Mouse (Mus musculus) G1E (cell line): ENCODE results near the gene Arf3. TPM values are rescaled to one million over a fixed set of nuclear protein-coding genes. Genes with fewer than 3 reads are reported as not detected.

ENCODE experiments used
- ATAC-seq: 2 replicates; pipeline ENCODE4 v1.8.0; 2016; ENCODE audit warnings: mild to moderate bottlenecking; ENCODE audit not compliant: insufficient number of reproducible peaks, poor library complexity, low FRiP score, severe bottlenecking; ENCODE audit errors: extremely low read depth
- DNase-seq: peaks from one replicate; pipeline ENCODE4 v3.0.0; 2012; ENCODE audit warnings: low spot score
- H3K27me3 ChIP-seq: 2 replicates; pipeline ENCODE4 v1.6.1; 2012; ENCODE audit warnings: mild to moderate bottlenecking, low read length, inconsistent platforms; ENCODE audit not compliant: insufficient read depth
- H3K36me3 ChIP-seq: replicated peaks from 2 replicates; pipeline ENCODE3; 2012; ENCODE audit warnings: mild to moderate bottlenecking, inconsistent platforms
- H3K4me1 ChIP-seq: 2 replicates; pipeline ENCODE4 v1.6.1; 2012; ENCODE audit warnings: low read depth, low read length, inconsistent platforms, mixed read lengths; ENCODE audit not compliant: insufficient read depth
- H3K4me3 ChIP-seq: 2 replicates; pipeline ENCODE4 v1.5.1; 2012; ENCODE audit warnings: low read depth, mild to moderate bottlenecking, inconsistent platforms, low read length, moderate library complexity, mixed read lengths
- H3K9me3 ChIP-seq: replicated peaks from 2 replicates; pipeline ENCODE4 v1.6.1; 2012; ENCODE audit warnings: inconsistent platforms
- CTCF ChIP-seq: IDR thresholded peaks from 2 replicates; pipeline ENCODE4 v1.5.1; 2012; ENCODE audit warnings: low read depth, low read length, inconsistent platforms, mixed read lengths
- GATA1 ChIP-seq: IDR thresholded peaks from 2 replicates; pipeline ENCODE4 v1.6.1; 2012; ENCODE audit warnings: borderline replicate concordance, low read length, inconsistent platforms, mixed read lengths
- GATA2 ChIP-seq: IDR thresholded peaks from 2 replicates; pipeline ENCODE4 v1.6.1; 2012; ENCODE audit warnings: low read depth, low read length, inconsistent platforms, borderline replicate concordance
- POLR2AphosphoS5 ChIP-seq: IDR thresholded peaks from 2 replicates; pipeline ENCODE4 v1.6.1; 2012; ENCODE audit warnings: low read depth, low read length, inconsistent platforms; ENCODE audit not compliant: insufficient replicate concordance
- TAL1 ChIP-seq: conservative IDR thresholded peaks from 2 replicates; pipeline ENCODE4 v1.6.1; 2012; ENCODE audit warnings: low read depth, low read length, inconsistent platforms, mixed read lengths
- polyA plus RNA-seq: library from polyadenylated mRNA; stranded (reverse); fragments of >175 nt; gene quantifications from 2 replicates; pipeline ENCODE4 v1.2.3, GENCODE M21; 2012
- total RNA-seq, 2 experiments: library from RNA; stranded (forward) in 1 of 2; stranded (reverse) in 1 of 2; fragments of 200-1000 nt in 1 of 2; fragments of >200 nt in 1 of 2; fragmentation: Nextera tagmentation in 1 of 2; gene quantifications; 2 replicates each; pipeline ENCODE4 v1.2.3; 2014 to 2017

Gene Arf3
- total and polyA plus RNA-seq, 3 experiments = 41.6 to 65.0 (median 58.2) TPM

DNA sequence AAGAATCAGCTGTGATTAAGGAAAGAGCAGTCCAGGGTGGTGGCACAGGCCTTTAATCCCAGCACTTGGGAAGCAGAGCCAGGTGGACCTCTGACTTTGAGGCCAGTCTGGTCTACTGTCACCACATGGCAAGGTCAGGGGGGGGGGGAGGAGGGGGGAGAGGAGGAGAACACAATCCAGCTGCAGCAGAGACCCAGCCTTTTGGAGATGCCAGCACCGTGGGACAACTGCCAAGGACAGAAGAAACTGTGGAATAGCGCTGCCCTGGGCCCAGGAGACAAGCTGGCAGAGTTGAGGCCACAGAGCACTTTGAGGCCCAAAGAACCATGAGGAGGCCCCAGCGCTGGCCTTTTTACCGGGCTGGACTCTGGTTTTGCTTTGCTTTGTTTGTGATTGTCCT lies 2.9 kb upstream of the Arf3 start:
- Histone ChIP-seq H3K27me3 (peaks cover 31% of the 10 kb centered on the region), H3K4me1 (peaks cover 32% of the 10 kb centered on the region), H3K9me3 (no peaks in the 10 kb centered on the region), H3K36me3 (peaks cover 8% of the 10 kb centered on the region), H3K4me3 (no peak overlapping the region)
- TF ChIP-seq GATA1 (no peak), TAL1 (no peak), CTCF (no peak), GATA2 (no peak), POLR2AphosphoS5 (no peak)
- ATAC-seq (no peak), DNase-seq (no peak)

DNA sequence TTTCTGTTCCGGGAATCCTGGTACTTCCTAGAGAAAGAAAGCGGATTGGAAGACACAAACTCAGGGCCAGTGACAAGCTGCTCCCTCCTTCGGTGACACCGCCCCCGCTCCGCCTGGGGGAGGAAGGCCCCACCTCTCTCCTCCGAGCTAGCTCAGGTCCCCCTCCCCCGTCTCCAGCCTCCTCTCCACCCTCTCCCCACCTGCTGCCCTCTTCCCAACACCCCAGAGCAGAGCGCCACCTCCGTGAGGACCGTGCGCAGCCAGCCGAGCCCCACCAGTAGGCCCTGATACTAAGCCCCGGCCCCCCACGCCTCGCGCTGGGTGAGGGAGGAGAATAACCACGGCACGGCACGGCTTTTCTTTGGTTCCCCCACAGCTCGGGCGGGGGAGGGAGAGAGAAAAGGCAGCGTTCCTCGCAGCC lies 803 bp downstream of the Arf3 start:
- peak; percentile 88 for ATAC-seq

DNA sequence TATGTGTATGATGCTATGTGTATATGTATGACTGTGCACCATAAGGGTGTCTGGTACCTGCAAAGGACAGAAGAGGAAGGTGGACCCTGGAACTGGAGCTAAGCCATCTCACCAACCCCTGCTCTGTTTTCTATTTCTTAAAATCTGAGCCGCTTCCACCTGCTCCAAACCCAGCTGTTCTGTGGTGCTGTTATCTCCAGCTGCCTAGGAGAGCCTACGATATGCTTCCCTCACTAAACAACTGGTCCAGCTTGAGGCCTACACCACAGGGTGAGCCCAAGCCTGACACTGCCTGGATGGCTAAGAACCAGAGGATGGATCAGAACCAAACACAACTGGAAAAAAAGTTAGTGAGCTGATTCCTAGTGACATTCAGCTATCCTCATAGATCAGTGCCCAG lies 8.9 kb downstream of the Arf3 start:
- H3K4me3 ChIP-seq = no peak overlapping the region
- no peaks in the 10 kb centered on the region for H3K9me3 ChIP-seq
- ATAC-seq (no peak), DNase-seq (no peak)
- H3K36me3 ChIP-seq = peaks cover 89% of the 10 kb centered on the region
- TF ChIP-seq POLR2AphosphoS5 (no peak), CTCF (no peak), GATA2 (no peak), TAL1 (no peak)
- no peaks in the 10 kb centered on the region for H3K27me3 ChIP-seq
- peaks cover 30% of the 10 kb centered on the region for H3K4me1 ChIP-seq

More for the DNA sequence above, 803 bp downstream of the Arf3 start:
- Histone ChIP-seq H3K36me3 (peaks cover 43% of the 10 kb centered on the region), H3K27me3 (peaks cover 9% of the 10 kb centered on the region; the same call in 1 of the 2 replicates), H3K9me3 (no peaks in the 10 kb centered on the region), H3K4me1 (peaks cover 37% of the 10 kb centered on the region), H3K4me3 (peak overlapping the region; percentile 98)
- DNase-seq = peak; percentile 82
- TF ChIP-seq GATA1 = no peak
- TF ChIP-seq TAL1 = no peak
- no peak for TF ChIP-seq CTCF
- TF ChIP-seq POLR2AphosphoS5 = no peak
- TF ChIP-seq GATA2 = no peak

DNA sequence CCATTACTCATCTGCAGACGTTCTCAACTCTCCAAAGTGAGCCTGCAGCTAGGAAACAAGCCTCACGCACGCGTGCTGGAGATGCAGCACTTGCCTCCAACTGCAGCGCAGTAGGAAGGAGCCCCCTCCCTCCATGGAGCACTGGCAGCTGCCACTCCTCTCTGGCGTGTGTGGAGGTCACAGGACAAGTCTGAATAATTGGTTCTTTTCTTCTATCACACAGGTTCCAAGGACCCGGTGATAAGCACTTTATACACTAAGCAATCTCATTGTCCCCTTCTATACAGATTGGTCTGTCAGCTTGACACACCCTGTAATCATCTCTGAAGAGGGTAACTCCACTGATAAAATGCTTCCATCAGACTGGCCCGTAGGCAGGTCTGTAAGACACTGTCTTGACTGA lies 10.0 kb downstream of the Arf3 start:
- Histone ChIP-seq H3K36me3 (peaks cover 85% of the 10 kb centered on the region), H3K27me3 (no peaks in the 10 kb centered on the region), H3K4me1 (peaks cover 30% of the 10 kb centered on the region), H3K4me3 (no peak overlapping the region), H3K9me3 (no peaks in the 10 kb centered on the region)
- TF ChIP-seq GATA1 = no peak
- no peak for TF ChIP-seq POLR2AphosphoS5
- TF ChIP-seq TAL1 = no peak
- TF ChIP-seq CTCF = no peak
- no peak for TF ChIP-seq GATA2
- no peak for ATAC-seq
- DNase-seq = no peak

DNA sequence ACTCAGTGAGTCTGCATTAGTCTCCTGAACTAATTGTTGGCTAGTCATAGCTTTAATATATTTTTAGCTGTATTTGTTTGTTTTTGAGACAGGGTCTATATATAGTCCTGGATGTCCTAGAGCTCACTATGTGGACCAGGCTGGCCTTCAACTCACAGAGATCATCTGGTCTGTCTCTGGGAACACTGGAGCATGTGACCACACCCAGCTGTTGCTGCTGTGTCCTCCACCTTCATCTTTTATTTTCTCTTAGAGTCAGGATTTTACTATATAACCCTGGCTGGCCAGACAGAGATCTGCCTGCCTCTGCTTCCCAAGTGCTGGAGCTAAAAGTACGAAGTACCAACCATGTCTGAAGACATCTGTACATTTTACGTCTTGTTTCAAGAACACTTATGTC lies 13.9 kb downstream of the Arf3 start:
- no peak for DNase-seq
- peaks cover 21% of the 10 kb centered on the region for H3K4me1 ChIP-seq
- no peak overlapping the region for H3K4me3 ChIP-seq
- H3K9me3 ChIP-seq = no peaks in the 10 kb centered on the region
- TF ChIP-seq GATA1 = no peak
- TF ChIP-seq TAL1 = no peak
- TF ChIP-seq CTCF = no peak
- no peak for TF ChIP-seq POLR2AphosphoS5
- no peak for TF ChIP-seq GATA2
- no peak for ATAC-seq
- no peaks in the 10 kb centered on the region for H3K27me3 ChIP-seq
- peaks cover 90% of the 10 kb centered on the region for H3K36me3 ChIP-seq

DNA sequence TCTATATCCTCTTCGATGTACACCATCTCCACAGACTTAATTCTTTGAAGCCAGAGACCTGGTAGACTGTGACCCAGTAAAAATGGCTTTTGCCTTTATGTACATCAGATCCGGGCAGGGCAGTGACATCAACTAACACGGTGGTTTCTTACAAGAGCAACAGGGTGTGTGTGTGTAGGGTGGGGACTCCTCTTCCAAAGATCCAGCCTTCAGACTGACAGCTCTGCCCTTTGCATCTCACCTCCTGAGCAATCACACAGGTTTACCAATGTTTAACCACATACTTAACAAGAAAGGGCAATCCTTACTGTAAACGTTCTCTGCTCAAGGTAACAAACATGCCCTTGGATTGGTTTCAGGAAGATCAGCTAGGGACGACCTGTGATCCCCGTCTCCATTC lies 15.7 kb downstream of the Arf3 start:
- H3K27me3 ChIP-seq = no peaks in the 10 kb centered on the region
- ATAC-seq = no peak
- H3K9me3 ChIP-seq = no peaks in the 10 kb centered on the region
- peaks cover 17% of the 10 kb centered on the region for H3K4me1 ChIP-seq
- TF ChIP-seq GATA1 = no peak
- TF ChIP-seq TAL1 = no peak
- no peak for TF ChIP-seq POLR2AphosphoS5
- TF ChIP-seq CTCF = no peak
- TF ChIP-seq GATA2 = no peak
- peaks cover 91% of the 10 kb centered on the region for H3K36me3 ChIP-seq
- no peak overlapping the region for H3K4me3 ChIP-seq
- DNase-seq = no peak
